ENCODE assay signal across 26 mouse cellular contexts in the genomic region with DNA sequence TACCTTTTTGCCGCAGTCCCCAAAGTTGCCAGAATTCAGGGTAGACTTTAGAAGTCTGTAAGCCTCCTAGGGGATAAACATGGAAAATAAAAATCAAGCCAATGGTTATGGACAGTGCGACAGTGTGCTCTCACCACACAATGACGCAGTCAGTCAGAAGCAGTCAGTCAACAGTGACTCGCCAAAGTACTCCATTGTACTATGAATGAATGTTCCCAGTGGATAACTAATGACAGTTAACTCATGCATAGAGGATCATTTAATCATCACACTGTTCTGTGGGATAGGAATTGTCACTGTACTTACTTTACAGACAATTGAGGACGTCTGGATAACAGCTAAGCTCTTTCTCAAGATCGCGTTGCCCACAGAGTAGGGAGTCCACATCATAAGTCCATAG. TPM values are rescaled to one million over a fixed set of nuclear protein-coding genes. Genes with fewer than 3 reads are reported as not detected.
"Had no signal": no experiment of that assay in that cellular context is flagged by ENCODE, and none has a peak within 500 bp of the region (broad histone marks: within the 10 kb centered on the region; RNA-seq: fewer than 3 reads in every experiment).

No protein-coding gene starts in this region.

- H3K27me3 ChIP-seq: lung, embryonic 15.5 days; midbrain, embryonic 13.5 days; midbrain, embryonic 15.5 days; neural tube, embryonic 12.5 days had no signal

- H3K4me2 ChIP-seq: lung, embryonic 15.5 days; midbrain, embryonic 11.5 days; midbrain, embryonic 13.5 days; midbrain, embryonic 15.5 days; neural tube, embryonic 12.5 days had no signal

- H3K4me3 ChIP-seq: lung, embryonic 15.5 days; megakaryocyte, embryonic 14.5 days; midbrain, embryonic 13.5 days; midbrain, embryonic 15.5 days; neural tube, embryonic 12.5 days had no signal

- ATAC-seq: liver, postnatal 0 days; lung, postnatal 0 days; midbrain, embryonic 13.5 days; midbrain, embryonic 15.5 days had no signal

- H3K36me3 ChIP-seq: lung, embryonic 15.5 days; midbrain, embryonic 13.5 days; midbrain, embryonic 15.5 days; neural tube, embryonic 12.5 days had no signal

- H3K9me3 ChIP-seq: lung, embryonic 15.5 days; megakaryocyte, embryonic 14.5 days; midbrain, embryonic 13.5 days; midbrain, embryonic 15.5 days; neural tube, embryonic 12.5 days had no signal

- DNase-seq: liver, postnatal 0 days; lung, adult 2 months; lung, postnatal 14 days; lung, postnatal 36 days; right cerebral cortex, postnatal 25 days; right cerebral cortex, postnatal 4 days; spleen, adult 18-20 months; thymus, adult 18-20 months; thymus, postnatal 14 days; thymus, postnatal 36 days had no signal

- H3K27ac ChIP-seq: lung, embryonic 15.5 days; macrophage; midbrain, embryonic 13.5 days; midbrain, embryonic 15.5 days; neural tube, embryonic 12.5 days had no signal

- H3K4me1 ChIP-seq: lung, embryonic 15.5 days; megakaryocyte, embryonic 14.5 days; midbrain, embryonic 13.5 days; midbrain, embryonic 15.5 days; neural tube, embryonic 12.5 days had no signal

- H3K9ac ChIP-seq: liver, postnatal 0 days; lung, embryonic 15.5 days; midbrain, embryonic 13.5 days; midbrain, embryonic 15.5 days; neural tube, embryonic 12.5 days had no signal

RNA-seq across cellular contexts. Expression of a gene that starts 43.3 kb away (rescaled TPM):
- total RNA-seq: megakaryocyte progenitor cell, adult 5-6 weeks; midbrain, postnatal 0 days; neutrophil, adult 5-6 weeks had no signal
- polyA plus RNA-seq: liver, postnatal 0 days; lung, adult 2 months; lung, embryonic 15.5 days; lung, postnatal 0 days; macrophage; midbrain, embryonic 11.5 days; midbrain, embryonic 13.5 days; midbrain, embryonic 15.5 days; midbrain, postnatal 0 days; neural tube, embryonic 12.5 days; neural tube, embryonic 14.5 days; small intestine, adult 2 months; stomach, embryonic 14.5 days; stomach, embryonic 16.5 days; thymus, postnatal 0 days had no signal
